Mouse (Mus musculus): ENCODE measurements around the gene Plxnb1. TPM values are rescaled to one million over a fixed set of nuclear protein-coding genes. Genes with fewer than 3 reads are reported as not detected.

Plxnb1 gene
- total RNA-seq (2014; fragmentation: Nextera tagmentation), result 1.3 TPM in 1 of 2 replicates, not detected in the other
- total RNA-seq (2017), result not detected in 2 replicates

GRCm38 (mm10) chr9:109095137-109095982 lies at the start of gene Plxnb1:
TSS of gene Plxnb1 (plus strand) at chr9:109095389.
- ATAC-seq (replicated peaks; ENCODE audit: low FRiP score, low TSS enrichment, poor library complexity, severe bottlenecking), result peak; percentile 34; the same call in 1 of the 2 replicates

- peak; percentile 98 for ATAC-seq (replicated peaks; ENCODE audit: low FRiP score, low TSS enrichment, poor library complexity, severe bottlenecking)
Measured at GRCm38 (mm10) chr9:109046306-109046705, 48.9 kb upstream of the Plxnb1 start.

- ATAC-seq (replicated peaks; ENCODE audit: low FRiP score, low TSS enrichment, poor library complexity, severe bottlenecking), result no peak
Measured at GRCm38 (mm10) chr9:109049316-109049715, 45.9 kb upstream of the Plxnb1 start.

- no peak for ATAC-seq (replicated peaks; ENCODE audit: low FRiP score, low TSS enrichment, poor library complexity, severe bottlenecking)
Measured at GRCm38 (mm10) chr9:109049996-109050673, 45.1 kb upstream of the Plxnb1 start.

- no peak for ATAC-seq (replicated peaks; ENCODE audit: low FRiP score, low TSS enrichment, poor library complexity, severe bottlenecking)
Measured at GRCm38 (mm10) chr9:109050674-109050997, 44.6 kb upstream of the Plxnb1 start.

GRCm38 (mm10) chr9:109051011-109051501 lies 44.1 kb upstream of the Plxnb1 start:
- no peak for ATAC-seq (replicated peaks; ENCODE audit: low FRiP score, low TSS enrichment, poor library complexity, severe bottlenecking)

GRCm38 (mm10) chr9:109051651-109052489 lies 43.3 kb upstream of the Plxnb1 start:
- ATAC-seq (replicated peaks; ENCODE audit: low FRiP score, low TSS enrichment, poor library complexity, severe bottlenecking), result no peak

GRCm38 (mm10) chr9:109052490-109053260 lies 42.5 kb upstream of the Plxnb1 start:
- no peak for ATAC-seq (replicated peaks; ENCODE audit: low FRiP score, low TSS enrichment, poor library complexity, severe bottlenecking)

- ATAC-seq (replicated peaks; ENCODE audit: low FRiP score, low TSS enrichment, poor library complexity, severe bottlenecking), result no peak
Measured at GRCm38 (mm10) chr9:109053366-109053765, 41.8 kb upstream of the Plxnb1 start.

- ATAC-seq (replicated peaks; ENCODE audit: low FRiP score, low TSS enrichment, poor library complexity, severe bottlenecking), result no peak
Measured at GRCm38 (mm10) chr9:109053851-109054250, 41.3 kb upstream of the Plxnb1 start.

- peak; percentile 63 for ATAC-seq (replicated peaks; ENCODE audit: low FRiP score, low TSS enrichment, poor library complexity, severe bottlenecking)
Measured at GRCm38 (mm10) chr9:109054712-109055111, 40.5 kb upstream of the Plxnb1 start.

- ATAC-seq (replicated peaks; ENCODE audit: low FRiP score, low TSS enrichment, poor library complexity, severe bottlenecking), result no peak
Measured at GRCm38 (mm10) chr9:109055271-109056030, 39.7 kb upstream of the Plxnb1 start.

GRCm38 (mm10) chr9:109056081-109056690 lies 39.0 kb upstream of the Plxnb1 start:
- ATAC-seq (replicated peaks; ENCODE audit: low FRiP score, low TSS enrichment, poor library complexity, severe bottlenecking), result no peak

GRCm38 (mm10) chr9:109056916-109057315 lies 38.3 kb upstream of the Plxnb1 start:
- no peak for ATAC-seq (replicated peaks; ENCODE audit: low FRiP score, low TSS enrichment, poor library complexity, severe bottlenecking)

GRCm38 (mm10) chr9:109057543-109057942 lies 37.6 kb upstream of the Plxnb1 start:
- ATAC-seq (replicated peaks; ENCODE audit: low FRiP score, low TSS enrichment, poor library complexity, severe bottlenecking), result no peak

- no peak for ATAC-seq (replicated peaks; ENCODE audit: low FRiP score, low TSS enrichment, poor library complexity, severe bottlenecking)
Measured at GRCm38 (mm10) chr9:109058006-109058765, 37.0 kb upstream of the Plxnb1 start.
